Mouse (Mus musculus) liver, embryonic 11.5 days (tissue): ENCODE measurements around the gene 5031439G07Rik. TPM values are rescaled to one million over a fixed set of nuclear protein-coding genes. Genes with fewer than 3 reads are reported as not detected.
A peak's percentile ranks its signal among the peaks of the same experiment; 100 is the strongest.

Experiments used
- ATAC-seq: fragments of 200-750 bp; cut with Nextera tagmentation; replicated peaks from 2 replicates; pipeline ENCODE4 v1.8.0; 2017; ENCODE audit warnings: moderate number of reproducible peaks, mild to moderate bottlenecking, moderate TSS enrichment, moderate library complexity; ENCODE audit not compliant: low FRiP score
- DNase-seq: peaks from one replicate; pipeline ENCODE4 v3.0.0-alpha.2; 2017; ENCODE audit warnings: low spot score
- H3K27ac ChIP-seq: fragments of 300-500 bp; sonication (generic); 2 replicates; pipeline ENCODE4 v1.5.1; 2014; ENCODE audit warnings: mild to moderate bottlenecking, low read depth, low read length, control low read depth
- H3K27me3 ChIP-seq: fragments of 300-500 bp; sonication (generic); replicated peaks from 2 replicates; pipeline ENCODE4 v1.6.1; 2014; ENCODE audit warnings: low read length, mixed read lengths; ENCODE audit not compliant: control insufficient read depth, insufficient read depth
- H3K36me3 ChIP-seq: fragments of 300-500 bp; sonication (generic); 2 replicates; pipeline ENCODE4 v1.6.1; 2014; ENCODE audit warnings: mild to moderate bottlenecking, low read length, moderate library complexity, mixed read lengths; ENCODE audit not compliant: control insufficient read depth, insufficient read depth
- H3K4me1 ChIP-seq: fragments of 300-500 bp; sonication (generic); replicated peaks from 2 replicates; pipeline ENCODE4 v1.6.1; 2014; ENCODE audit warnings: low read length, mixed read lengths; ENCODE audit not compliant: control insufficient read depth, insufficient read depth
- H3K4me2 ChIP-seq: fragments of 300-500 bp; sonication (generic); 2 replicates; pipeline ENCODE4 v1.6.1; 2014; ENCODE audit warnings: mild to moderate bottlenecking, control low read depth, moderate library complexity
- H3K4me3 ChIP-seq: fragments of 300-500 bp; sonication (generic); 2 replicates; pipeline ENCODE4 v1.5.1; 2014; ENCODE audit warnings: low read depth, low read length, control low read depth
- H3K9ac ChIP-seq: fragments of 300-500 bp; sonication (generic); 2 replicates; pipeline ENCODE4 v1.6.1; 2014; ENCODE audit warnings: low read depth, low read length, control low read depth
- H3K9me3 ChIP-seq: fragments of 300-500 bp; sonication (generic); 2 replicates; pipeline ENCODE4 v1.6.1; 2016; ENCODE audit warnings: low read length, inconsistent platforms, mixed read lengths; ENCODE audit not compliant: control insufficient read depth
- WGBS: fragments of 180-500 bp; shearing (Covaris S2); extraction: QIAGEN DNeasy Blood & Tissue Kit; methylation state at CpG from one replicate; pipeline ENCODE4 v1.1.7; 2014; 5-methylcytosine and 5-hydroxymethylcytosine counted together
- polyA plus RNA-seq: library from polyadenylated mRNA; unstranded; fragments of >200 nt; fragmentation: Nextera tagmentation; extraction: Ambion mirVana; gene quantifications from 2 replicates; pipeline ENCODE4 v1.2.1, GENCODE M21; 2014

The 5031439G07Rik gene
- polyA plus RNA-seq, 1 experiment from 2014 or later: 4.6 TPM

- Histone ChIP-seq H3K27me3 (no peaks in the 10 kb centered on the region), H3K4me2 (no peak overlapping the region), H3K4me1 (no peaks in the 10 kb centered on the region), H3K4me3 (no peak overlapping the region), H3K27ac (no peak overlapping the region), H3K9me3 (no peaks in the 10 kb centered on the region), H3K9ac (no peak overlapping the region), H3K36me3 (no peaks in the 10 kb centered on the region)
- ATAC-seq (no peak), DNase-seq (no peak)
- 65% methylated on average over 4 of the region's 4 CpGs for WGBS
Observed at GRCm38 (mm10) chr15:84968534-84968933, 19.8 kb downstream of the 5031439G07Rik start.

- no peaks in the 10 kb centered on the region for H3K4me1 ChIP-seq
- H3K4me2 ChIP-seq: no peak overlapping the region
- WGBS: 54% methylated on average over 7 of the region's 7 CpGs
- no peaks in the 10 kb centered on the region for H3K27me3 ChIP-seq
- no peaks in the 10 kb centered on the region for H3K9me3 ChIP-seq
- no peak for ATAC-seq
- DNase-seq: peak; percentile 63
- H3K36me3 ChIP-seq: no peaks in the 10 kb centered on the region
- H3K4me3 ChIP-seq: no peak overlapping the region
- H3K9ac ChIP-seq: no peak overlapping the region
- H3K27ac ChIP-seq: no peak overlapping the region
Observed at GRCm38 (mm10) chr15:84965575-84966360, 22.6 kb downstream of the 5031439G07Rik start.

- Histone ChIP-seq H3K4me2 (no peak overlapping the region), H3K9ac (no peak overlapping the region), H3K36me3 (no peaks in the 10 kb centered on the region), H3K27ac (no peak overlapping the region), H3K27me3 (no peaks in the 10 kb centered on the region), H3K9me3 (no peaks in the 10 kb centered on the region), H3K4me3 (no peak overlapping the region), H3K4me1 (no peaks in the 10 kb centered on the region)
- no peak for DNase-seq
- no peak for ATAC-seq
- 40% methylated on average over 5 of the region's 5 CpGs for WGBS
Observed at GRCm38 (mm10) chr15:84964771-84965170, 23.6 kb downstream of the 5031439G07Rik start.

- DNase-seq (no peak), ATAC-seq (no peak)
- Histone ChIP-seq H3K9me3 (no peaks in the 10 kb centered on the region), H3K4me3 (no peak overlapping the region), H3K4me2 (no peak overlapping the region), H3K27ac (no peak overlapping the region), H3K27me3 (no peaks in the 10 kb centered on the region), H3K36me3 (no peaks in the 10 kb centered on the region), H3K4me1 (no peaks in the 10 kb centered on the region), H3K9ac (no peak overlapping the region)
- WGBS: 76% methylated on average over 2 of the region's 2 CpGs
Observed at GRCm38 (mm10) chr15:84962518-84962917, 25.8 kb downstream of the 5031439G07Rik start.

- ATAC-seq: no peak
- DNase-seq: no peak
- Histone ChIP-seq H3K27ac (no peak overlapping the region), H3K4me1 (no peaks in the 10 kb centered on the region), H3K4me2 (no peak overlapping the region), H3K4me3 (no peak overlapping the region), H3K27me3 (no peaks in the 10 kb centered on the region), H3K9ac (no peak overlapping the region), H3K9me3 (no peaks in the 10 kb centered on the region), H3K36me3 (no peaks in the 10 kb centered on the region)
- WGBS: 34% methylated on average over 8 of the region's 8 CpGs
Observed at GRCm38 (mm10) chr15:84960692-84961091, 27.7 kb downstream of the 5031439G07Rik start.

- Histone ChIP-seq H3K27me3 (no peaks in the 10 kb centered on the region), H3K36me3 (no peaks in the 10 kb centered on the region), H3K9ac (no peak overlapping the region), H3K4me2 (no peak overlapping the region), H3K27ac (no peak overlapping the region), H3K9me3 (no peaks in the 10 kb centered on the region), H3K4me1 (no peaks in the 10 kb centered on the region), H3K4me3 (no peak overlapping the region)
- DNase-seq (no peak), ATAC-seq (no peak)
- WGBS: 79% methylated on average over 6 of the region's 6 CpGs
Observed at GRCm38 (mm10) chr15:84959891-84960290, 28.5 kb downstream of the 5031439G07Rik start.

- Histone ChIP-seq H3K9ac (no peak overlapping the region), H3K9me3 (no peaks in the 10 kb centered on the region), H3K27me3 (no peaks in the 10 kb centered on the region), H3K4me2 (no peak overlapping the region), H3K4me1 (no peaks in the 10 kb centered on the region), H3K36me3 (no peaks in the 10 kb centered on the region), H3K27ac (no peak overlapping the region), H3K4me3 (no peak overlapping the region)
- WGBS: 89% methylated on average over 3 of the region's 3 CpGs
- ATAC-seq (no peak), DNase-seq (no peak)
Observed at GRCm38 (mm10) chr15:84958331-84958730, 30.0 kb downstream of the 5031439G07Rik start.

- no peaks in the 10 kb centered on the region for H3K9me3 ChIP-seq
- no peak overlapping the region for H3K27ac ChIP-seq
- H3K36me3 ChIP-seq: no peaks in the 10 kb centered on the region
- no peak overlapping the region for H3K9ac ChIP-seq
- WGBS: 65% methylated on average over 3 of the region's 3 CpGs
- H3K4me1 ChIP-seq: no peaks in the 10 kb centered on the region
- DNase-seq (no peak), ATAC-seq (no peak)
- no peak overlapping the region for H3K4me2 ChIP-seq
- H3K4me3 ChIP-seq: no peak overlapping the region
- no peaks in the 10 kb centered on the region for H3K27me3 ChIP-seq
Observed at GRCm38 (mm10) chr15:84957851-84958250, 30.5 kb downstream of the 5031439G07Rik start.

- no peaks in the 10 kb centered on the region for H3K27me3 ChIP-seq
- no peak overlapping the region for H3K9ac ChIP-seq
- DNase-seq (no peak), ATAC-seq (no peak)
- H3K4me2 ChIP-seq: no peak overlapping the region
- no peaks in the 10 kb centered on the region for H3K36me3 ChIP-seq
- H3K4me3 ChIP-seq: no peak overlapping the region
- no peaks in the 10 kb centered on the region for H3K4me1 ChIP-seq
- WGBS: 88% methylated on average over 11 of the region's 11 CpGs
- no peaks in the 10 kb centered on the region for H3K9me3 ChIP-seq
- H3K27ac ChIP-seq: no peak overlapping the region
Observed at GRCm38 (mm10) chr15:84953259-84953658, 35.1 kb downstream of the 5031439G07Rik start.
